21 mouse cellular contexts compared by ENCODE assay signal in genomic region chr17:37308483-37308882, GRCm38 (mm10). TPM values are rescaled to one million over a fixed set of nuclear protein-coding genes. Genes with fewer than 3 reads are reported as not detected.
DNase-seq lines count a peak whose midpoint lies in the region; ATAC-seq and TF ChIP-seq lines count a peak whose summit lies in the region.
"Had no signal": no experiment of that assay in that cellular context is flagged by ENCODE, and none has a peak within 500 bp of the region (broad histone marks: within the 10 kb centered on the region; RNA-seq: fewer than 3 reads in every experiment).

No protein-coding gene starts in this region.

- peak; percentile 39 for TF ChIP-seq CTCF in left cerebral cortex, adult 2 months (IDR thresholded peaks at IDR 0.05)
- 0 out of 2 replicates have a peak, but pooled peaks have one; percentile 17 for TF ChIP-seq CTCF in cortical plate, adult 2 months (IDR thresholded peaks at IDR 0.05; ENCODE audit: extremely low read depth, insufficient read depth, low read length)

- no peak overlapping the region for H3K27ac ChIP-seq in hindbrain, embryonic 11.5 days (ENCODE audit: low read depth, low read length)
- no peak overlapping the region for H3K27ac ChIP-seq in hindbrain, embryonic 10.5 days
- no peak overlapping the region for H3K27ac ChIP-seq in left cerebral cortex, adult 2 months
- no peak overlapping the region for H3K27ac ChIP-seq in ES-E14 (ENCODE audit: insufficient read depth, low read depth, low read length, poor library complexity, severe bottlenecking)
- H3K27ac ChIP-seq in cortical plate, adult 2 months (ENCODE audit: insufficient read depth, low read length): no peak overlapping the region
- H3K27ac ChIP-seq: liver, embryonic 15.5 days; midbrain, embryonic 12.5 days had no signal

- no peak for TF ChIP-seq POLR2A in cortical plate, adult 2 months (IDR thresholded peaks at IDR 0.05; ENCODE audit: extremely low read depth, insufficient read depth, low read length)

- in situ Hi-C loops in ES-E14 (cut with MboI; ENCODE audit: low sequenced_read_pairs in 2 of 2, unreplicated experiment in 2 of 2): loop anchor here in 1 of 2 experiments (25.0 kb wide), 1 partner anchor 1254 kb away; the partner anchor contains the start of gene Esp34

- DNase-seq in hindbrain, embryonic 11.5 days (ENCODE audit: low spot score): peak; percentile 0
- DNase-seq in hindbrain, embryonic 10.5 days (ENCODE audit: low spot score): no peak
- DNase-seq in left cerebral cortex, adult 2 months (ENCODE audit: extremely low spot score in 1 of 2, low spot score in 2 of 2): no peak
- no peak for DNase-seq in left cerebral cortex, adult 11 months (ENCODE audit: low spot score)
- DNase-seq in ES-E14 (ENCODE audit: low read depth, low spot score): peak; percentile 8
- DNase-seq in heart, adult 11 months: no peak
- DNase-seq: cerebellum, adult 2 months; heart, adult 18-20 months; heart, postnatal 14 days; kidney, adult 18-20 months; left cerebral cortex, postnatal 4 days; lung, postnatal 14 days; right cerebral cortex, postnatal 4 days had no signal

- intact Hi-C loops in left cerebral cortex, adult 2 months (cut with DNase I): no loop called here

- no peak overlapping the region for H3K4me3 ChIP-seq in hindbrain, embryonic 11.5 days (ENCODE audit: low read depth, low read length)
- H3K4me3 ChIP-seq in hindbrain, embryonic 10.5 days: no peak overlapping the region
- H3K4me3 ChIP-seq in left cerebral cortex, adult 2 months: no peak overlapping the region
- no peak overlapping the region for H3K4me3 ChIP-seq in ES-E14 (ENCODE audit: insufficient read depth in 1 of 2, low read depth in 1 of 2, low read length in 2 of 2, poor library complexity in 1 of 2, severe bottlenecking in 1 of 2)
- no peak overlapping the region for H3K4me3 ChIP-seq in cortical plate, adult 2 months (ENCODE audit: insufficient read depth, low read length)
- H3K4me3 ChIP-seq: liver, embryonic 15.5 days; midbrain, embryonic 12.5 days had no signal

- H3K36me3 ChIP-seq in hindbrain, embryonic 11.5 days (ENCODE audit: control insufficient read depth, insufficient read depth, low read length): no peaks in the 10 kb centered on the region
- H3K36me3 ChIP-seq in hindbrain, embryonic 10.5 days: no peaks in the 10 kb centered on the region
- no peaks in the 10 kb centered on the region for H3K36me3 ChIP-seq in ES-E14 (ENCODE audit: control insufficient read depth, insufficient read depth, low read length, poor library complexity, severe bottlenecking)
- H3K36me3 ChIP-seq: liver, embryonic 15.5 days; midbrain, embryonic 12.5 days had no signal

- no peaks in the 10 kb centered on the region for H3K27me3 ChIP-seq in hindbrain, embryonic 11.5 days (ENCODE audit: control insufficient read depth, insufficient read depth, low read length)
- H3K27me3 ChIP-seq in hindbrain, embryonic 10.5 days (ENCODE audit: insufficient read depth, poor library complexity, severe bottlenecking): no peaks in the 10 kb centered on the region
- H3K27me3 ChIP-seq: liver, embryonic 15.5 days; midbrain, embryonic 12.5 days had no signal

- no peak for ATAC-seq in hindbrain, embryonic 11.5 days (ENCODE audit: low FRiP score)

- WGBS in hindbrain, embryonic 11.5 days: 48% methylated on average over 4 of the region's 4 CpGs
- WGBS in hindbrain, embryonic 10.5 days: 42% methylated on average over 4 of the region's 4 CpGs

- no peak overlapping the region for H3K9ac ChIP-seq in hindbrain, embryonic 11.5 days (ENCODE audit: low read depth, low read length)
- H3K9ac ChIP-seq in ES-E14 (ENCODE audit: insufficient read depth, low read depth, low read length, poor library complexity, severe bottlenecking): no peak overlapping the region
- H3K9ac ChIP-seq: liver, embryonic 15.5 days; midbrain, embryonic 12.5 days had no signal

- no peak overlapping the region for H3K4me2 ChIP-seq in hindbrain, embryonic 11.5 days (replicated peaks; ENCODE audit: low read depth, low read length)
- H3K4me2 ChIP-seq: liver, embryonic 15.5 days; midbrain, embryonic 12.5 days had no signal

- H3K4me1 ChIP-seq in hindbrain, embryonic 11.5 days (replicated peaks; ENCODE audit: control insufficient read depth, insufficient read depth, low read length): no peaks in the 10 kb centered on the region
- no peaks in the 10 kb centered on the region for H3K4me1 ChIP-seq in hindbrain, embryonic 10.5 days (replicated peaks)
- H3K4me1 ChIP-seq in ES-E14 (ENCODE audit: control insufficient read depth in 2 of 2, insufficient read depth in 2 of 2, low read length in 2 of 2, poor library complexity in 1 of 2): no peaks in the 10 kb centered on the region
- H3K4me1 ChIP-seq in cortical plate, adult 2 months (ENCODE audit: control insufficient read depth, insufficient read depth, low read length): no peaks in the 10 kb centered on the region
- H3K4me1 ChIP-seq: liver, embryonic 15.5 days; midbrain, embryonic 12.5 days had no signal

- H3K9me3 ChIP-seq in hindbrain, embryonic 11.5 days (ENCODE audit: control insufficient read depth, low read length): no peaks in the 10 kb centered on the region
- no peaks in the 10 kb centered on the region for H3K9me3 ChIP-seq in hindbrain, embryonic 10.5 days
- no peaks in the 10 kb centered on the region for H3K9me3 ChIP-seq in ES-E14 (ENCODE audit: control insufficient read depth, insufficient read depth, low read depth, low read length)
- H3K9me3 ChIP-seq: liver, embryonic 15.5 days; midbrain, embryonic 12.5 days had no signal

TF ChIP-seq in ES-E14, 5 proteins besides CTCF, POLR2A, EP300 and RAD21:
- no peak for TF ChIP-seq CHD2 (IDR thresholded peaks at IDR 0.05; ENCODE audit: low read depth, low read length)
- 0 out of 2 replicates have a peak, but pooled peaks have one; percentile 23 for TF ChIP-seq ZC3H11A (IDR thresholded peaks at IDR 0.05; ENCODE audit: borderline replicate concordance, low read depth, low read length)

RNA-seq across cellular contexts. Expression of gene Olfr101, which starts 4.4 kb away (rescaled TPM):
- not detected in 2 replicates for polyA plus RNA-seq in hindbrain, embryonic 11.5 days (2014; fragmentation: Nextera tagmentation; extraction: Ambion mirVana)
- polyA plus RNA-seq in hindbrain, embryonic 10.5 days (2016; fragmentation: Nextera tagmentation; extraction: Ambion mirVana): not detected in 2 replicates
- not detected for total RNA-seq in left cerebral cortex, adult 2 months (2021)
- not detected in 2 replicates for total RNA-seq in ES-E14 (2012; rRNA removed)
- polyA plus RNA-seq in cortical plate, adult 2 months (2012; rRNA removed): not detected in 2 replicates
- total RNA-seq: gastrocnemius, adult 18-20 months; heart, adult 18-20 months; heart, postnatal 14 days; layer of hippocampus, postnatal 10 days; left cerebral cortex, postnatal 4 days had no signal
- polyA plus RNA-seq: cerebellum, adult 2 months; embryonic facial prominence, embryonic 11.5 days; liver, embryonic 15.5 days; midbrain, embryonic 12.5 days; stomach, embryonic 14.5 days; thymus, postnatal 0 days had no signal

RNA-seq across cellular contexts. Expression of gene Olfr102, which starts 8.4 kb away (rescaled TPM):
- polyA plus RNA-seq in hindbrain, embryonic 11.5 days (2014; fragmentation: Nextera tagmentation; extraction: Ambion mirVana): not detected in 2 replicates
- not detected in 2 replicates for polyA plus RNA-seq in hindbrain, embryonic 10.5 days (2016; fragmentation: Nextera tagmentation; extraction: Ambion mirVana)
- total RNA-seq in left cerebral cortex, adult 2 months (2021): not detected
- total RNA-seq in ES-E14 (2012; rRNA removed): not detected in 2 replicates
- polyA plus RNA-seq in cortical plate, adult 2 months (2012; rRNA removed): not detected in 2 replicates
- total RNA-seq: gastrocnemius, adult 18-20 months; heart, adult 18-20 months; heart, postnatal 14 days; layer of hippocampus, postnatal 10 days; left cerebral cortex, postnatal 4 days had no signal
- polyA plus RNA-seq: cerebellum, adult 2 months; embryonic facial prominence, embryonic 11.5 days; liver, embryonic 15.5 days; midbrain, embryonic 12.5 days; stomach, embryonic 14.5 days; thymus, postnatal 0 days had no signal

RNA-seq across cellular contexts. Expression of gene Olfr99, which starts 25.2 kb away (rescaled TPM):
- polyA plus RNA-seq in hindbrain, embryonic 11.5 days (2014; fragmentation: Nextera tagmentation; extraction: Ambion mirVana): not detected in 2 replicates
- polyA plus RNA-seq in hindbrain, embryonic 10.5 days (2016; fragmentation: Nextera tagmentation; extraction: Ambion mirVana): not detected in 2 replicates
- total RNA-seq in left cerebral cortex, adult 2 months (2021): not detected
- total RNA-seq in ES-E14 (2012; rRNA removed): not detected in 2 replicates
- polyA plus RNA-seq in cortical plate, adult 2 months (2012; rRNA removed): not detected in 2 replicates
- total RNA-seq: gastrocnemius, adult 18-20 months; heart, adult 18-20 months; heart, postnatal 14 days; layer of hippocampus, postnatal 10 days; left cerebral cortex, postnatal 4 days had no signal
- polyA plus RNA-seq: cerebellum, adult 2 months; embryonic facial prominence, embryonic 11.5 days; liver, embryonic 15.5 days; midbrain, embryonic 12.5 days; stomach, embryonic 14.5 days had no signal

RNA-seq across cellular contexts. Expression of gene Olfr103, which starts 31.0 kb away (rescaled TPM):
- polyA plus RNA-seq in hindbrain, embryonic 11.5 days (2014; fragmentation: Nextera tagmentation; extraction: Ambion mirVana): not detected in 2 replicates
- not detected in 2 replicates for polyA plus RNA-seq in hindbrain, embryonic 10.5 days (2016; fragmentation: Nextera tagmentation; extraction: Ambion mirVana)
- not detected for total RNA-seq in left cerebral cortex, adult 2 months (2021)
- not detected in 2 replicates for total RNA-seq in ES-E14 (2012; rRNA removed)
- not detected in 2 replicates for polyA plus RNA-seq in cortical plate, adult 2 months (2012; rRNA removed)
- total RNA-seq: gastrocnemius, adult 18-20 months; heart, adult 18-20 months; heart, postnatal 14 days; layer of hippocampus, postnatal 10 days; left cerebral cortex, postnatal 4 days had no signal
- polyA plus RNA-seq: cerebellum, adult 2 months; embryonic facial prominence, embryonic 11.5 days; liver, embryonic 15.5 days; midbrain, embryonic 12.5 days; stomach, embryonic 14.5 days; thymus, postnatal 0 days had no signal

RNA-seq across cellular contexts. Expression of gene H2-M3, which starts 38.5 kb away (rescaled TPM):
- 0.93 and 1.3 TPM in 2 replicates for polyA plus RNA-seq in hindbrain, embryonic 11.5 days (2014; fragmentation: Nextera tagmentation; extraction: Ambion mirVana)
- 1.1 and 1.4 TPM in 2 replicates for polyA plus RNA-seq in hindbrain, embryonic 10.5 days (2016; fragmentation: Nextera tagmentation; extraction: Ambion mirVana)
- 1 to 10 TPM; 3.1 to 3.6 TPM for total RNA-seq in left cerebral cortex, adult 2 months (2021)
- 3.5 and 6.8 TPM in 2 replicates for total RNA-seq in ES-E14 (2012; rRNA removed)
- polyA plus RNA-seq in cortical plate, adult 2 months (2012; rRNA removed): 2.6 and 3.3 TPM in 2 replicates

Comparison
In these comparisons a context has a peak if more than half of its experiments do, and no peak if none do; other contexts are left out.
1. DNase-seq: peak in hindbrain, embryonic 11.5 days (single experiment) and ES-E14 (single experiment); none in hindbrain, embryonic 10.5 days (single experiment), left cerebral cortex, adult 2 months (0 of 2), left cerebral cortex, adult 11 months (single experiment) and heart, adult 11 months (single experiment).